Mouse (Mus musculus) stomach, postnatal 0 days (tissue): ENCODE measurements at regions not wholly inside any gene's neighbourhood (a gene's known extent, or its start where the extent isn't known, plus 50 kb on each side); places are given as distances from the start of the nearest gene placed in this dataset.

Experiments used
- CTCF ChIP-seq: IDR thresholded peaks from 2 replicates; pipeline ENCODE4 v1.5.1; 2016; ENCODE audit warnings: antibody characterized with exemption, low read depth, mild to moderate bottlenecking, moderate library complexity
- EP300 ChIP-seq: optimal IDR thresholded peaks from 2 replicates; pipeline ENCODE3; 2016; ENCODE audit warnings: antibody characterized with exemption

GRCm38 (mm10) chr1:6076543-6076942 lies 1268.9 kb downstream of the Gm37988 start:
- TF ChIP-seq CTCF = no peak
- TF ChIP-seq EP300 = no peak
